In the genomic region with DNA sequence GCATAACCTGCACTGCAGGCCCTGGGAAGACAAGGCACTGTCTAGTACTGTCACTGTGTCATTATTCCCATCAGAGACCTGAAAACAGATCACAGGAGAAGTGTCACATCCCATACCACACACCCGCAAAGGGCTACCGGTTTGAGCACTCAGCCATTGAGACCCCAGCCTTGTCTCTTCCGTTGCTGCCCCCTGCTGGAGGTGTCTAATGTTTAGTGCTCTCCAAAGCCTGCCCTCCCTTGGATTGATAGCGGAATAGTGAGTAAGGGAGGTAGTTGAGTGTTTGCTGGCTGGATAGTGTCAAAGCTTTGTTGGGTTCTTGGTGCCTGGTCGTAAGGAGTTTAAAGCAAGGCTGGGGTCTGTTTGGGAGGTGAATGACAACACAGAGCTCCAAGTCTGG, we compare ENCODE assay signal across 10 mouse cellular contexts.
DNase-seq lines count a peak whose midpoint lies in the region; ATAC-seq lines count a peak whose summit lies in the region.
"Had no signal": no experiment of that assay in that cellular context is flagged by ENCODE, and none has a peak within 500 bp of the region (broad histone marks: within the 10 kb centered on the region; RNA-seq: fewer than 3 reads in every experiment).

No protein-coding gene starts in this region.

- peaks cover 11% of the 10 kb centered on the region for H3K4me1 ChIP-seq in liver, embryonic 11.5 days (replicated peaks; ENCODE audit: control insufficient read depth, insufficient read depth, low read length)
- H3K4me1 ChIP-seq in stomach, embryonic 15.5 days = peaks cover 24% of the 10 kb centered on the region

- H3K27ac ChIP-seq in liver, embryonic 11.5 days (ENCODE audit: low read depth, low read length) = peak overlapping the region; percentile 58; the same call in 1 of the 2 replicates
- H3K27ac ChIP-seq in stomach, embryonic 15.5 days = peak overlapping the region; percentile 54; the same call in 1 of the 2 replicates
- H3K27ac ChIP-seq: neural tube, embryonic 13.5 days had no signal

- no peaks in the 10 kb centered on the region for H3K36me3 ChIP-seq in liver, embryonic 11.5 days (ENCODE audit: control insufficient read depth, insufficient read depth, low read length)
- H3K36me3 ChIP-seq in stomach, embryonic 15.5 days = 0 out of 2 replicates have a peak, but pooled peaks cover 4% of the 10 kb centered on the region
- H3K36me3 ChIP-seq: G1E; neural tube, embryonic 13.5 days had no signal

- no peak overlapping the region for H3K4me3 ChIP-seq in liver, embryonic 11.5 days (ENCODE audit: low read depth, low read length)
- no peak overlapping the region for H3K4me3 ChIP-seq in stomach, embryonic 15.5 days (replicated peaks)
- H3K4me3 ChIP-seq: neural tube, embryonic 13.5 days had no signal

- H3K4me2 ChIP-seq in liver, embryonic 11.5 days = no peak overlapping the region
- H3K4me2 ChIP-seq in stomach, embryonic 15.5 days = no peak overlapping the region
- H3K4me2 ChIP-seq: neural tube, embryonic 13.5 days had no signal

- ATAC-seq in liver, embryonic 11.5 days (replicated peaks; ENCODE audit: low FRiP score) = no peak; the same call in 1 of the 2 replicates
- no peak for ATAC-seq in stomach, embryonic 15.5 days (ENCODE audit: insufficient read depth, low FRiP score, low read depth)

- no peaks in the 10 kb centered on the region; the same call in 1 of the 2 replicates for H3K27me3 ChIP-seq in liver, embryonic 11.5 days (replicated peaks; ENCODE audit: control insufficient read depth, insufficient read depth, low read length)
- H3K27me3 ChIP-seq in stomach, embryonic 15.5 days (replicated peaks) = no peaks in the 10 kb centered on the region
- H3K27me3 ChIP-seq: neural tube, embryonic 13.5 days had no signal

- H3K9me3 ChIP-seq in liver, embryonic 11.5 days (ENCODE audit: control insufficient read depth, low read length) = no peaks in the 10 kb centered on the region
- H3K9me3 ChIP-seq in stomach, embryonic 15.5 days = no peaks in the 10 kb centered on the region
- H3K9me3 ChIP-seq: neural tube, embryonic 13.5 days had no signal

- DNase-seq in cerebellum, postnatal 10 days = peak; percentile 66 to 69
- DNase-seq in cerebellum, adult 18-20 months = no peak
- DNase-seq in ovary, postnatal 36 days (ENCODE audit: low spot score) = peak; percentile 39
- DNase-seq in ovary, adult 18-20 months (ENCODE audit: low spot score) = no peak
- peak; percentile 38 to 50 for DNase-seq in heart, postnatal 10 days
- DNase-seq in liver, embryonic 11.5 days (ENCODE audit: low spot score) = no peak
- no peak for DNase-seq in cerebellum, postnatal 36 days

- WGBS in liver, embryonic 11.5 days = 36% methylated on average over 5 of the region's 5 CpGs
- 53% methylated on average over 5 of the region's 5 CpGs for WGBS in stomach, embryonic 15.5 days

- intact Hi-C loops in heart, postnatal 10 days (cut with DNase I) = no loop called here

- H3K9ac ChIP-seq in liver, embryonic 11.5 days (ENCODE audit: low read depth, low read length) = no peak overlapping the region
- no peak overlapping the region for H3K9ac ChIP-seq in stomach, embryonic 15.5 days
- H3K9ac ChIP-seq: neural tube, embryonic 13.5 days had no signal

Comparison
In these comparisons a context has a peak if more than half of its experiments do, and no peak if none do; other contexts are left out.
1. DNase-seq: peak in cerebellum, postnatal 10 days (2 of 2), ovary, postnatal 36 days (single experiment) and heart, postnatal 10 days (2 of 2); none in cerebellum, adult 18-20 months (0 of 2), ovary, adult 18-20 months (single experiment), liver, embryonic 11.5 days (single experiment) and cerebellum, postnatal 36 days (0 of 2).